Mouse (Mus musculus) lung, adult 2 months (tissue): ENCODE data around the gene Zfp764. TPM values are rescaled to one million over a fixed set of nuclear protein-coding genes. Genes with fewer than 3 reads are reported as not detected.
A peak's percentile ranks its signal among the peaks of the same experiment; 100 is the strongest.
"Not testable (repeated sequence)": the region's sequence is repeated elsewhere in the genome, so short reads cannot be mapped to it uniquely, and the experiment has no call there.

ENCODE experiments used
- DNase-seq: peaks from one replicate; pipeline ENCODE4 v3.0.0; 2022
- H3K4me1 ChIP-seq: fragments of 200-500 bp; 2 replicates; pipeline ENCODE4 v1.6.1; 2011; ENCODE audit warnings: low read length; ENCODE audit not compliant: control insufficient read depth, insufficient read depth
- H3K4me3 ChIP-seq: fragments of 200-500 bp; replicated peaks from 2 replicates; pipeline ENCODE3; 2011; ENCODE audit warnings: low read depth, mild to moderate bottlenecking, control low read depth, low read length; ENCODE audit errors: extremely low read depth
- CTCF ChIP-seq: fragments of 200-500 bp; IDR thresholded peaks from 2 replicates; pipeline ENCODE4 v1.5.1; 2011; ENCODE audit warnings: mild to moderate bottlenecking, low read length, control low read depth; ENCODE audit not compliant: insufficient read depth
- POLR2A ChIP-seq: fragments of 200-500 bp; IDR thresholded peaks from 2 replicates; pipeline ENCODE4 v1.6.1; 2011; ENCODE audit warnings: low read depth, mild to moderate bottlenecking, control low read depth, low read length, borderline replicate concordance; ENCODE audit errors: extremely low read depth
- WGBS: fragments of 180-500 bp; shearing (Covaris S2); methylation state at CpG from one replicate; pipeline ENCODE4 v1.1.7; 2018; 5-methylcytosine and 5-hydroxymethylcytosine counted together
- polyA plus RNA-seq: library from polyadenylated mRNA; depleted of rRNA; stranded (reverse); fragments of >200 nt; gene quantifications from 2 replicates; pipeline ENCODE4 v1.2.3, GENCODE M21; 2012; rRNA removed

The Zfp764 gene
- polyA plus RNA-seq, 1 experiment = 8.5 TPM

DNA sequence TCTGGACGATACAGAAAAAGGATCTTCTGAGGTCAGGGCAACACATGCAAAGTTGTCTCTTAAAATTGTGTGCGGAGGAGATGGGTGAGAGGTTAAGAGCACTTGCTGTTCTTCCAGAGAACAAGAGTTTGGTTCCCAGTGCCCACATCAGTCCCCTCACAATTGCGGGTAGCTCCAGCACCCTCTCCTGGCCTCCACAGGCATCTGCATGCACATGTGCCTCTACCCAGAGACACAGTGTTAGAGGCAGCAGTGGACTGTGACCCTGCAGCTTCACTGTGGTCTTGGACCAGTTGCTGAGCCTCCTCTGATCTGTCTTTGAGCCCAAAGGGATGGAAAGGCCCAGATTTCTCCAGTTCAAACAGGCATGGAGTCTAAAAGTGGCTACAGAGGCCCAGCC is 34.8 kb downstream of the Zfp764 start:
- H3K4me1 ChIP-seq, H3K4me3 ChIP-seq, DNase-seq: not testable (repeated sequence)
- peak; percentile 16; the same call in 1 of the 2 replicates for TF ChIP-seq CTCF
- WGBS = 82% methylated on average over 3 of the region's 3 CpGs

DNA sequence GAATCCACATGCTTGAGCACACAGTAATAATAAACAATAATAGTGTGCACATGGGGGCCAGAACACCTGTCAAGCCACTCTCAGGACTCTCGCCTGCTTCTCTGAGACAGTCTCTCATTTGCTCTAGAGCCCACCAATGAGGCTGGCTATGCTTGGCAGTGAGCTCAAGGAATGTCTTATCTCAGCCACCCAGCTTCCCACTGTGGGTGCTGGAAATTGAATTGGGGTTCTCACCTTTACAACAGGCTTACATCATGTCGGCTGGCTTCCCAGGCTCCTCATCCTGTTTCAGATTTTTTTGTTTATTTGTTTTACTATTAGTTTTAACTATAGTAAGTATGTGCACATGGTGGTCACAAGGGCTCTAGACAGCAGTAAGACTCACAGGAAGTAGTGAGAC is 35.4 kb downstream of the Zfp764 start:
- Histone ChIP-seq H3K4me1 (peaks cover 4% of the 10 kb centered on the region), H3K4me3 (no peak overlapping the region)
- no peak for TF ChIP-seq POLR2A
- no peak for TF ChIP-seq CTCF
- 58% methylated on average over 2 of the region's 2 CpGs for WGBS
- DNase-seq = no peak

DNA sequence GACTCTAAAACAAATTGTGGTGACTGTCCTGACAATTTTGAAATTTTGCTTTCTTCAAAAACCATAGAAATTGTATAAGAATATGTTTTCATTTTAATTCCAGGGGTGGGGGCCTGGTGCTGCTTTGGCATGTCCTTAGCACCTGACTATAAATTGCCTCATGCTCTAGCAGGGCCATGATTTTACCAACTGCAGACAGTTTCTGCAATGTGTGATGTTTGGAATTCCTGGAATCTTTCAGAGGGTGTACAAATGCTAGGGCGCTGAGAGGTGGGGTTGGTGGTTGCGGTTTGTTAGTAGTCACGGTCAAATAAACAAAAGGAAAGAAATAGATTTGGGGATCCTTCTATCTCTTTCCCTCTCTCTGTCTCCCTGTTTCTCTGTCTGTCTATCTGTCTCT is 40.4 kb downstream of the Zfp764 start:
- no peak for DNase-seq
- Histone ChIP-seq H3K4me1 (no peaks in the 10 kb centered on the region; the same call in 1 of the 2 replicates), H3K4me3 (no peak overlapping the region)
- 69% methylated on average over 3 of the region's 3 CpGs for WGBS
- TF ChIP-seq POLR2A (no peak), CTCF (no peak)

DNA sequence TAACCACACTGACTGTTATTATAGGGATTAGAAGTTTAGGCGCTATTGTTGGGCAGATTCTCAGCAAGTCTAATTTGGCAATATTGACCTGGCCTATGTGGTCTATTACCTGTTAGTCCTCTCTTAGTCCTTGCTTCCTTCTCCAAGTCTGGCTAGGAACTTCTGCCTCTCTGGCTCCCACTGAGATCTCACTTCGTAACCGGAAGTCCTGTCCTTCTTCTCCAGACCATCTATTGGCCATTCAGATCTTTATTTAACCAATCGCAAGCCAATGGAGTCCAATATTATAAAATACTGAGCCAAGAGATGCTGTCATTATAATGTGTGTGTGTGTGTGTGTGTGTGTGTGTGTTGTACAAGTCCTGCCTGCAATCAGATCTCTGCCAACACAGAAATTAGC is 42.5 kb downstream of the Zfp764 start:
- Histone ChIP-seq H3K4me1 (no peaks in the 10 kb centered on the region; the same call in 1 of the 2 replicates), H3K4me3 (peak overlapping the region; percentile 43)
- TF ChIP-seq CTCF = no peak
- TF ChIP-seq POLR2A = no peak
- DNase-seq = no peak
- 64% methylated on average over 4 of the region's 4 CpGs for WGBS

DNA sequence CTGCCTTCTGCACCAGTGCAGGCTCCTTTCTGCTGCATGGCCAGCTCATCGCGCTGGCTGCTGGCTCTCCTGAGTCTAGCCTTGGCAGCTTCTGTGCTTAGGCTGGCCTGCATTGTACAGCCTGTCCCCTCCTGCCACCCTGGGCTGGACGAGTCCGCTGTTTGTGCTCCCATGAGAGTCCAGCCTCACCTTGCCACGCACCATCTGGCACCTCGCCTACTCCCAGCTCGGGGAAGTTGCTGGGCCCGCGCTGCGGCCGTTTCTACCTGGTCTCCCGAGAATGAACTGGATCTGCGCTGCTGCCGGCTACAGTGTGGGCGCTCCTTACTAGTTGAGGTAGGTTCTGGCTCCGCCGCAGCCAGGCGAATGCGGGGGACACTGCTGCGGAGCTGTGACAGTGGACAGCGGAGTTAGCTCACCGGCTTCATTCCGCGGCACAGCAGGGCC is 43.1 kb downstream of the Zfp764 start:
- no peaks in the 10 kb centered on the region; the same call in 1 of the 2 replicates for H3K4me1 ChIP-seq
- peak overlapping the region; percentile 9 for H3K4me3 ChIP-seq
- 8% methylated on average over 24 of the region's 24 CpGs for WGBS
- DNase-seq = peak; percentile 47
- no peak for TF ChIP-seq POLR2A
- TF ChIP-seq CTCF = no peak

DNA sequence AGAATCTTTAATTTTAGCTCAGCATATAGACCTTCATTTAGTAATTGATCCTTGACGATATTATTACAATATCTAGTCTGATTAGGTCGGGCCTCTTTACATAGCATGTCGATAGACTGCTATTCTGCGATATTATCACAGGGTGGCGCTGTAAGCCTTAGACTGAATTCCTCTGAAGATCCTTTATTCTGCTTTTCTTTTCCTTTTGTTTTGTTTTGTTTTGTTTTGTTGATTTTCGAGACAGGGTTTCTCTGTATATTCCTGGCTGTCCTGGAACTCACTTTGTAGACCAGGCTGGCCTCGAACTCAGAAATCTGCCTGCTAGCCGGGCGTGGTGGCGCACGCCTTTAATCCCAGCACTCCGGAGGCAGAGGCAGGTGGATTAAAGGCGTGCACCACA is 44.2 kb downstream of the Zfp764 start:
- peak overlapping the region; percentile 58 for H3K4me3 ChIP-seq
- 13% methylated on average over 13 of the region's 13 CpGs for WGBS
- DNase-seq = peak; percentile 35
- H3K4me1 ChIP-seq = not testable (repeated sequence)
- peak; percentile 26; the same call in 1 of the 2 replicates for TF ChIP-seq CTCF

DNA sequence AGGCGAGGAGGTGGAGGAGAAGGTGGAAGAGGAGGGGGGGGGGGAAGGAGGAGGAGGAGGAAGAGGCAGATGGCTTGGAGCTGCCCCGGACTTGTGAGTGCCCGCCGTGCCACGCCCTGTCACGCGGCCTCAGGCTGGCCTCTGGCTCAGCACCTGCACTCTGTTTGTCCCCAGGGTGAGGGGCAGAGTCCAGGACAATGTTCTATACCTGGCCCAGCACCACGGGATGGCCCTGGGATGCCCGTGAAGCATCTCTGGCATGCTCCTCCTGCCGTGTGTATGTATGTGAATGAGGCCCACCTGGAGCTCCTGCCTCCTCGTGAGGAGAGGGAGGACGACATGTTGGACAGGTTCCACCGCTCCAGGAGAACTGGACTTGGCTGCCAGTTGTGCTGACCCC is 45.2 kb downstream of the Zfp764 start:
- H3K4me1 ChIP-seq = no peaks in the 10 kb centered on the region; the same call in 1 of the 2 replicates
- no peak overlapping the region for H3K4me3 ChIP-seq
- WGBS = 45% methylated on average over 13 of the region's 13 CpGs
- TF ChIP-seq POLR2A (no peak), CTCF (no peak)
- no peak for DNase-seq

DNA sequence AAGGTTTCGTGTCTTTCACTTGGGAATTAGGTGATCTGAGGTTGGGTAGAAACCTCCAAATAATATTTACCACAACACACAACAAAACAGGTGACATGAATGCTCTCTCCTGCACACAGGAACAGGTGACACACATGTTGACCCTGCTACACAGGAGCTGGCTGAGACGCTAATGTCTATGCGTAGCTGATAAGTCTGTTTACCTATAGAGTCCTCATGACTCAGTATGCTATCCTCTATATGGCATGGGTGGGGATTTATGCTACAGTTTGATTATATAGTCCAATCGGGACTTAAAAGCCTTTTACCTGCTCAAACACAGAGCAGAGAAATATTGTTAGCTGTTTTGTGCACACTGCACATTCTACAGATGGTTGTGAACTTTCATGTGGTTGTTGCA is 46.4 kb downstream of the Zfp764 start:
- no peak for TF ChIP-seq CTCF
- TF ChIP-seq POLR2A = no peak
- WGBS = 55% methylated on average over 4 of the region's 4 CpGs

DNA sequence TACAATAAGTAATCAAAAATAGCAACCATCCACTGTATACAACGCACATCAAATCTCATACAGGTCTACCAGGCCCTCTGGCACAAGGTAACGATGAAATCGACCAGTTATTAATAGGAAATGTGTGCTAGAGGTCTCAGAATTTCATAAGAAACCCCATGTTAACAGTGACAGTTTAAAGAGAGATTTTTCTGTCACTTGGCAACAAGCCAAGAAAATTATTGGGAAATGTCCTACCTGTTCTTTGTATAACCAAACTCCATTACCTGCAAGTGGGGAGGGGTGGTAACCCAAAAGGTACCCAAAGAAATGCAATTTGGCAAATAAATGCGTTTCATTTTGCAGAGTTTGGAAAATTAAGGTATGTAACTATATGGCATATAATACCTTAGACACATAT is 48.1 kb downstream of the Zfp764 start:
- no peak overlapping the region for H3K4me3 ChIP-seq
- 66% methylated on average over 4 of the region's 4 CpGs for WGBS
- no peak for TF ChIP-seq CTCF
- TF ChIP-seq POLR2A = no peak
- H3K4me1 ChIP-seq = no peaks in the 10 kb centered on the region; the same call in 1 of the 2 replicates
- DNase-seq = no peak

More for the DNA sequence above, 46.4 kb downstream of the Zfp764 start:
- no peak for DNase-seq
- Histone ChIP-seq H3K4me3 (no peak overlapping the region), H3K4me1 (no peaks in the 10 kb centered on the region; the same call in 1 of the 2 replicates)

DNA sequence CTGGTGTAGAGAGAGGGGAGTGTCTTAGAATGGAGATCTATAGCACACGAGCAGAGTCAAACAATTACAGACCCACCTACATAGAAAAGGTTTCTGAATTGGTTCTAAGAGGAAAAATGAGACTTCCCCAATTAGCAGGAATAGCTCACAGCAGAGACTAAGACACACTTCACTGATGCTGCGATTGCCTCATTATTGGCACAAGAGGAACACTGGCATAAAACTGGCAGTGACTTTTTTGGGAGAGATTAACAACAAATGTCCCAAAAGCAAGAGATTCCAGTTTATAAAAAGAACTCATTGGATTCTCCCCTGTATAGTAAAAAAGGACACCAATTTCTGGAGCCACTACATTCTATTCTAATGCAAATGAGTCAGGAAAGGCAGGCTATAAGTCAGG is 48.8 kb downstream of the Zfp764 start:
- 50% methylated on average over 2 of the region's 2 CpGs for WGBS
- H3K4me1 ChIP-seq = no peaks in the 10 kb centered on the region; the same call in 1 of the 2 replicates
- no peak overlapping the region for H3K4me3 ChIP-seq
- DNase-seq = no peak
- TF ChIP-seq CTCF = no peak

DNA sequence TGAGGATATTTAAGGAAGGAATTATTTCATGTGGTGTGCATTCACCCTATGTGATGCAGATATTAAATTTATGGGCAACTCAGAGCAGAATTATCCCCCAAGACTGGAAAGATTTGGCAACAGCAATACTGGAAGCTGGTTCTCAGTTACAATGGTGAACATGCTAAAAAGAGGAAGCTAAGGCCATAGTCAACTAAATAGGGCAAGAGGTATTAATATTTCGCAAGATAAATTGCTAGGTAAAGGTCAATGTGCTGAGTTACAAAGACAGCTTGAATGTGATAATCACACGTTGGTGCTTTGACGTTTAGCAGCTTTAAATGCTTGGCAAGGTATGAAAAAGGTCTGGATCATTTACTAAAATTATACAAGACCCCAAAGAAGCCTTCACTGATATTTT is 50.8 kb downstream of the Zfp764 start:
- TF ChIP-seq POLR2A (no peak), CTCF (no peak)
- H3K4me3 ChIP-seq = no peak overlapping the region
- no peaks in the 10 kb centered on the region for H3K4me1 ChIP-seq
- no peak for DNase-seq
- 64% methylated on average over 3 of the region's 3 CpGs for WGBS

Other genes with a start within 250 kb of the Zfp764 start
- 20.7 and 31.0 TPM in 2 replicates for gene Cd2bp2, start 210.8 kb downstream of the Zfp764 start, polyA plus RNA-seq
- gene Tbc1d10b, start 198.4 kb downstream of the Zfp764 start, polyA plus RNA-seq = 30.3 and 32.9 TPM in 2 replicates
- gene Mylpf, start 197.9 kb downstream of the Zfp764 start, polyA plus RNA-seq = 1.3 and 135 TPM in 2 replicates
- gene Zfp553, start 173.8 kb downstream of the Zfp764 start, polyA plus RNA-seq = 8.9 and 11.6 TPM in 2 replicates
- gene Sept1, start 173.7 kb downstream of the Zfp764 start, polyA plus RNA-seq = 26.5 and 28.5 TPM in 2 replicates
- 57.4 and 82.8 TPM in 2 replicates for gene Zfp771, start 162.5 kb downstream of the Zfp764 start, polyA plus RNA-seq
- 17.6 and 17.9 TPM in 2 replicates for gene Dctpp1, start 146.1 kb downstream of the Zfp764 start, polyA plus RNA-seq
- 15.4 and 16.2 TPM in 2 replicates for gene Sephs2, start 132.8 kb downstream of the Zfp764 start, polyA plus RNA-seq
- gene Itgal, start 110.6 kb downstream of the Zfp764 start, polyA plus RNA-seq = 28.2 and 36.9 TPM in 2 replicates
- 31.7 and 35.5 TPM in 2 replicates for gene Zfp768, start 61.2 kb downstream of the Zfp764 start, polyA plus RNA-seq
- 10.9 TPM in 2 replicates for gene Zfp747, start 30.8 kb downstream of the Zfp764 start, polyA plus RNA-seq
- gene 9130019O22Rik, start 19.7 kb downstream of the Zfp764 start, polyA plus RNA-seq = 4.1 and 5.1 TPM in 2 replicates
- gene E430018J23Rik, start 13.2 kb downstream of the Zfp764 start, polyA plus RNA-seq = 7.6 TPM in 2 replicates
- 22.6 and 23.0 TPM in 2 replicates for gene Zfp688, start 15.2 kb upstream of the Zfp764 start, polyA plus RNA-seq
- 4.9 and 5.6 TPM in 2 replicates for gene Zfp689, start 42.3 kb upstream of the Zfp764 start, polyA plus RNA-seq
- gene Prr14, start 52.8 kb upstream of the Zfp764 start, polyA plus RNA-seq = 80.2 and 89.0 TPM in 2 replicates
- 32.0 and 42.2 TPM in 2 replicates for gene Fbrs, start 72.4 kb upstream of the Zfp764 start, polyA plus RNA-seq
- 27.0 and 32.8 TPM in 2 replicates for gene Srcap, start 105.2 kb upstream of the Zfp764 start, polyA plus RNA-seq
- 8.1 and 10.0 TPM in 2 replicates for gene Gm42715, start 112.8 kb upstream of the Zfp764 start, polyA plus RNA-seq
- gene Tmem265, start 154.6 kb upstream of the Zfp764 start, polyA plus RNA-seq = 1.7 and 4.2 TPM in 2 replicates
- 54.9 and 70.9 TPM in 2 replicates for gene Phkg2, start 166.5 kb upstream of the Zfp764 start, polyA plus RNA-seq
- gene Ccdc189, start 181.8 kb upstream of the Zfp764 start, polyA plus RNA-seq = 14.0 and 16.5 TPM in 2 replicates
- 26.1 and 32.8 TPM in 2 replicates for gene Rnf40, start 181.9 kb upstream of the Zfp764 start, polyA plus RNA-seq
- 13.9 and 15.4 TPM in 2 replicates for gene Zfp629, start 209.0 kb upstream of the Zfp764 start, polyA plus RNA-seq